Mouse (Mus musculus): ENCODE results near the gene Tbx6. TPM values are rescaled to one million over a fixed set of nuclear protein-coding genes. Genes with fewer than 3 reads are reported as not detected.
"Not testable (repeated sequence)": the region's sequence is repeated elsewhere in the genome, so short reads cannot be mapped to it uniquely, and the experiment has no call there.

Tbx6 gene
- polyA plus RNA-seq, 1 experiment: 2.8 TPM

DNA sequence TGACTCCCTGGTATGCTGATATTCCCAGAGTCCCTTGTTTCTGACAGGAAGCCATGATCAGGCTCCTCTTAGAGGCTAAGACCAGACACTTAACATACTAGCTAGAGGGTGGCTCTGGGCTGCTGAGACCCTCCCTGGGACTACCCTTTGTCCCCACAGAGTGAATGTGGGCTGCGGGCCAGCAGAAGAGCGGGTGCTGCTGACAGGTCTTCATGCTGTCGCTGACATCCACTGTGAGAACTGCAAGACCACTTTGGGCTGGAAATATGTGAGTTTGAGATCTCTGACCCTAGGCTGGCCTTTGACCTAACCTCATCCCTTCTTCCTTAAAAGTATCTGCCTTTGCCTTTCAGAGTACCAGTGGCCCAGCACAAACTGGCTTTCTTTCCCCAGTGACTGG is 3.1 kb upstream of the Tbx6 start:
- H3K27ac ChIP-seq (ENCODE audit: insufficient read depth, low read depth, low read length): no peak overlapping the region
- no peak for TF ChIP-seq POLR2A (IDR thresholded peaks at IDR 0.05; ENCODE audit: borderline replicate concordance, low read depth, low read length)
- TF ChIP-seq CTCF (IDR thresholded peaks at IDR 0.05; ENCODE audit: low read depth, low read length): no peak
- 0 out of 2 replicates have a peak overlapping the region, but pooled peaks have one; percentile 62 for H3K4me3 ChIP-seq (ENCODE audit: insufficient read depth, low read length)
- peaks cover 41% of the 10 kb centered on the region for H3K4me1 ChIP-seq (ENCODE audit: control insufficient read depth, insufficient read depth, low read length)

DNA sequence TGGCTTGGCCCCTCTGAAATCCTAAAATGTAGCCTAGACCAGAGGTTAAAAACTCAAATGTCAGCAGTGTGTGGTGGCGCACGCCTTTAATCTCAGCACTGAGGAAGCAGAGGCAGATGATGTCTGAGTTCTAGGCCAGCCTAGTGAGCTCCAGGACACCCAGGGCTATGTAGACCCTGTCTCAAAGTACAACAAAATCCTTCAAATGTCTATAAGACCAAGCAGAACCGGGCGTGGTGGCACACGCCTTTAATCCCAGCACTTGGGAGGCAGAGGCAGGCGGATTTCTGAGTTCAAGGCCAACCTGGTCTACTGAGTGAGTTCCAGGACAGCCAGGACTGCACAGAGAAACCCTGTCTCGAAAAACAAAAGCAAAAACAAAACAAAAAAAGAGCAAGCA is 2.2 kb upstream of the Tbx6 start:
- H3K4me1 ChIP-seq (ENCODE audit: control insufficient read depth, insufficient read depth, low read length): peaks cover 32% of the 10 kb centered on the region
- H3K27ac ChIP-seq (ENCODE audit: insufficient read depth, low read depth, low read length); H3K4me3 ChIP-seq (ENCODE audit: insufficient read depth, low read length): not testable (repeated sequence)

DNA sequence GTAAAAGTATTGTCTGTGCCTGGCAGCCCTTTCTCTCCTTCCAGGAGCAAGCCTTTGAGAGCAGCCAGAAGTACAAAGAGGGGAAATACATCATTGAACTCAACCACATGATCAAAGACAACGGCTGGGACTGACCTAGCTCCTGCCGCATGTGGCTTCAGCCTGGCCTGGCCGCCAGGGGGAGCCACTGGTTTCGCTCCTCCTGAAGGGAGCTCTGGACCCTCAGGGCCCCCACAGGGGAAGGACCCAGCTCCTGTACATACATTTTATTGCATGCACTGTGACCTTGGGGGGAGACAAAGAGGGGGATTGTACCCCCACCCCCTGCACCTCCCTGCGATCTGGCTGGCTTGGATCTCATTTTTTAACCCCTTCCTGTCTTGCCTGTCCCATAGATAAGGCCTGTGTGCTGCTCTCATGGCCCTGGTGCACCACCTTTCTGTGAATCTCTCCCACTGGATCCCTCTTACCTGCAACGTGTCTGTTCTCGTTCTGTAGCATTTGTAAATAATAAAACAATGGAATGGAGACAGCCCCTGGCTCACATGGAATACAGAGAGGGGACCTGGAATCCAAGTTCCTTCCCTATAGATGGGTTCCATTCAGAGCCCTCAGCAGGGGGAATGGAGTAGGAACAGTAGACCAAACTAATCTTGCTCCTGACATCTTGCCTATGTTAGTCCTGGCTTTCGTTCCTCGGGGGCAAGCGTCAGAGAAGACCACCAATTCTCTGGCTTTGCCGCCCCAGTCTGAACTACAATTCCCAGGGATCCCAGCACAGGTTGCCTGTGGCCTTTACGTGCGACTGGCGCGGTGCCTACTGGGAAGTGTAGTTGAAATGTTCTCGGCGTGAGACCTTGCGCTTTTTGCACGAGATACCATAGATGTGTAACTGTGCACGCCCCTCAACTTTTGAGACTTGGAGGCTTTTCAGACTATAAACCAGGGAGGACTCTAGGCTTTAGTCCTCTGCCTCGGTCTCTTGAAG is 1.0 kb upstream of the Tbx6 start:
- peak; percentile 99 for TF ChIP-seq CTCF (IDR thresholded peaks at IDR 0.05; ENCODE audit: low read depth, low read length)
- no peak for TF ChIP-seq POLR2A (IDR thresholded peaks at IDR 0.05; ENCODE audit: borderline replicate concordance, low read depth, low read length)
- H3K4me1 ChIP-seq (ENCODE audit: control insufficient read depth, insufficient read depth, low read length): peaks cover 25% of the 10 kb centered on the region
- H3K27ac ChIP-seq (ENCODE audit: insufficient read depth, low read depth, low read length): peak overlapping the region; percentile 12
- H3K4me3 ChIP-seq (ENCODE audit: insufficient read depth, low read length): peak overlapping the region; percentile 54

DNA sequence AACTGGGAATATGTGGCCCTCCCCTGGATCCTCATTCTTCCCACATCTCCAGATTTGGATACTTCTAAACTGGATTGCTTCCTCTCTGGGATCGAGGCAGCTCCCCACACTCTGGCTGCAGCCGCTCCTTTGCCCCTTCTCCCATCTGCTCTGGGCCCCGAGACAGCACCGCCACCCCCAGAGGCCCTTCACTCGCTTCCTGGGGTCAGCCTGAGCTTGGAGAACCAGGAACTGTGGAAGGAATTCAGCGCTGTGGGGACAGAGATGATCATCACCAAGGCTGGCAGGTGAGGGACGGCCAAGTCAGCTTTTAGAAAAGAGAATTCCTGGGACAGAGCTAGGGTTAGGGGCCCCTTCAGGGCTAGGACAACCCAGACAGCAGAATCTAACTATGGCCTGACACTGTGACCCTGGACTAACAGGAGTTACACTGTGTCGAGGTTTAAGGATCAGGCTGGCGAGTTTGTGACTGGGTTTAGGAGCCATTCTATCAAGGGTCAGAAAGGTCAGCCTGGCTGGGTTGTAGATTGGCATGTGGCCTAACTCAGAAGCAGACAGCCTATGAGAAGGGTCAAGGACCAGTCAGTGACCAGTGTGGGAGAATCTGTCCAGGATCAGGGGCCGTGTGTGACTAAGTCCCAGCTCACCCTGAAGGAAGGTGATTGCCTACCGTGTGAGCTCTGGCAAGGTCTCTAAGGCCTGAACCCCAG is 533 bp downstream of the Tbx6 start:
- Histone ChIP-seq H3K27ac (ENCODE audit: insufficient read depth, low read depth, low read length) (no peak overlapping the region), H3K4me1 (ENCODE audit: control insufficient read depth, insufficient read depth, low read length) (peaks cover 13% of the 10 kb centered on the region), H3K4me3 (ENCODE audit: insufficient read depth, low read length) (no peak overlapping the region)
- TF ChIP-seq CTCF (IDR thresholded peaks at IDR 0.05; ENCODE audit: low read depth, low read length) (no peak), POLR2A (IDR thresholded peaks at IDR 0.05; ENCODE audit: borderline replicate concordance, low read depth, low read length) (no peak)

DNA sequence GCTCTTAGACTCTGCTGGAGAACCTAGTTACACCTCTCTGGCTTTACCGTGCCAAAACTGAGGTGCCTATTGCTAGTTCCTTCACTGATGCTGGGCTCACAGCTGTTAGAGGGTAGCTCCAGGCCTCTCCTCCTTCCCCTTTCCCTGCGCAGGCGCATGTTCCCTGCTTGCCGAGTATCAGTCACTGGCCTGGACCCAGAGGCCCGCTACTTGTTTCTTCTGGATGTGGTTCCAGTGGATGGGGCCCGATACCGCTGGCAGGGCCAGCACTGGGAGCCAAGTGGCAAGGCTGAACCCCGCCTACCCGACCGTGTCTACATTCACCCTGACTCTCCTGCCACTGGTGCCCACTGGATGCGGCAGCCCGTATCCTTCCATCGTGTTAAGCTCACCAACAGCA is 1.4 kb downstream of the Tbx6 start:
- peaks cover 13% of the 10 kb centered on the region for H3K4me1 ChIP-seq (ENCODE audit: control insufficient read depth, insufficient read depth, low read length)
- no peak overlapping the region for H3K27ac ChIP-seq (ENCODE audit: insufficient read depth, low read depth, low read length)
- TF ChIP-seq POLR2A (IDR thresholded peaks at IDR 0.05; ENCODE audit: borderline replicate concordance, low read depth, low read length) (no peak), CTCF (IDR thresholded peaks at IDR 0.05; ENCODE audit: low read depth, low read length) (no peak)
- no peak overlapping the region for H3K4me3 ChIP-seq (ENCODE audit: insufficient read depth, low read length)

DNA sequence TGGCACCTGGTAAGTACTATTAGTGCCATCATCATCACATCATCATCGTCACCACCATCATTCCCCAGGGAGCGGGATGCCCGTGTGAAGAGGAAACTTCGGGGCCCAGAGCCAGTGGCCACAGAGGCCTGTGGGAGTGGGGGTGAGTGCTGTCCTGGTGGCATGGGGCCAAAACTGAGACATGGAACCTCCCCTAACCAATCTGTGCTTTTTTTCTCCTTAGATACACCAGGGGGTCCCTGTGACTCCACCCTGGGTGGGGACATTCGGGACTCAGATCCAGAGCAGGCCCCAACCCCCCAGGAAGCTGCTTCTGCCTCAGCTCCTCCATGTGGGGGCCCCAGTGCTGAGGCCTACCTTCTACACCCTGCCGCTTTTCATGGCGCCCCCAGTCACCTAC is 3.2 kb downstream of the Tbx6 start:
- H3K4me3 ChIP-seq (ENCODE audit: insufficient read depth, low read length): no peak overlapping the region
- H3K4me1 ChIP-seq (ENCODE audit: control insufficient read depth, insufficient read depth, low read length): peaks cover 8% of the 10 kb centered on the region
- no peak overlapping the region for H3K27ac ChIP-seq (ENCODE audit: insufficient read depth, low read depth, low read length)
- TF ChIP-seq CTCF (IDR thresholded peaks at IDR 0.05; ENCODE audit: low read depth, low read length) (no peak), POLR2A (IDR thresholded peaks at IDR 0.05; ENCODE audit: borderline replicate concordance, low read depth, low read length) (no peak)

DNA sequence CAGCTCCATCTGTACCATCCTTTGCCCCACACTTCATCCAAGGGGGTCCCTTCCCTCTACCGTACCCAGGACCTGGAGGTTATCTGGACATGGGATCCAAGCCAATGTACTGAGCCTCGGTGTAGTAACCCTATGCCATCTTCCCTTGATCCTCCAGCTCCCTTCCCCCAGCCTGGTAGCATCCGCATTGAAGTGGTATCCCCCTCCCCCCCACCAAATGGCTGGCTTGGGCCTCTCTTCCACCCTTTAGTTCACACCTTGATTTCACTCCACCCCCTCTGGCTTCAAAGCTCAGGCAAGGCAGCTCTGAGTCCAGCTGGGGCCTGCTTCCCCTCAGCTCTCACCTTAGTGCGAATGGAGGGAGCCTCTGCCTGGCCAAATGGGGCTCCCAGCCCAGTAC is 3.8 kb downstream of the Tbx6 start:
- Histone ChIP-seq H3K4me3 (ENCODE audit: insufficient read depth, low read length) (no peak overlapping the region), H3K4me1 (ENCODE audit: control insufficient read depth, insufficient read depth, low read length) (peaks cover 5% of the 10 kb centered on the region)

DNA sequence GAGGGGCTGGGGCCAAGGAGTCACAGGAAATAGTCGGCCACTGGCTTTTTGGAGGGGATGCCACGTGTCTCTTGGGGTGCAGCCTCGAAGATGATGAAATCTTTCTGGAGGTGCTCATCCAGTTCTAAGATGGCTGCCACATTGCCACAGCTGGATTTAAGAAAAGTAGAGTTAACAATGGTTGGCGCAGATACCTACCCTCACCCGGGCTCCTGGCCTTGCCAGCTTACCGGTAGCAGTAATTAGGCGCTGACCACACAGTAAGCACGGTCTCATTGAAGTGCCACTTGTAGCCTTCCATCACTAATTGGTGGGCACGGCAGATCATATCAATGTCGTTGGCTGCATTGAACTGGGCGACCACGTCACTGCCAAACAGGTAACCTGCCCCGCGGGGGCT is 4.9 kb downstream of the Tbx6 start:
- no peak overlapping the region for H3K4me3 ChIP-seq (ENCODE audit: insufficient read depth, low read length)
- no peak for TF ChIP-seq POLR2A (IDR thresholded peaks at IDR 0.05; ENCODE audit: borderline replicate concordance, low read depth, low read length)
- no peak for TF ChIP-seq CTCF (IDR thresholded peaks at IDR 0.05; ENCODE audit: low read depth, low read length)
- H3K4me1 ChIP-seq (ENCODE audit: control insufficient read depth, insufficient read depth, low read length): 0 out of 2 replicates have a peak, but pooled peaks cover 2% of the 10 kb centered on the region
- no peak overlapping the region for H3K27ac ChIP-seq (ENCODE audit: insufficient read depth, low read depth, low read length)

More for the DNA sequence above, 3.8 kb downstream of the Tbx6 start:
- no peak overlapping the region for H3K27ac ChIP-seq (ENCODE audit: insufficient read depth, low read depth, low read length)
- TF ChIP-seq CTCF (IDR thresholded peaks at IDR 0.05; ENCODE audit: low read depth, low read length) (no peak), POLR2A (IDR thresholded peaks at IDR 0.05; ENCODE audit: borderline replicate concordance, low read depth, low read length) (no peak)

DNA sequence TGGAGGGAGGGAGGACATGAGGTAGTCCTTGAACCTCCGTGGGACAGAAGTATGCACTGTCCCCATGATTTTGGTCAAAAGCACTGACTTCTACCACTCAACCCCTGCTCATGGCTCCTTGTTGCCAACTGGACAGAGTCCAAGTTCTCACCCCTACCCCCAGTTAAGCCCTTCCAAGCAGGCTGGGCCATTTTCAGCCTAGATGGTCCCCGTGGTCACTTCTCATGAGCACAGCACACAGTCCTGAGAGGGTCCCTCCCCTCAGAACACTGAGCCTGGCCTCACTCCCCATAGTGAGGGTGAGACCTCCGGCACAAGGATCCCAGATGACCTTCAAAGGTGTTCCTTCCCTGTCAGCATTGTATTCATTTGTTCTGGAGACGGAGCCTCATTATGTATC is 7.9 kb downstream of the Tbx6 start:
- TF ChIP-seq CTCF (IDR thresholded peaks at IDR 0.05; ENCODE audit: low read depth, low read length): no peak
- TF ChIP-seq POLR2A (IDR thresholded peaks at IDR 0.05; ENCODE audit: borderline replicate concordance, low read depth, low read length): no peak
- Histone ChIP-seq H3K27ac (ENCODE audit: insufficient read depth, low read depth, low read length) (no peak overlapping the region), H3K4me1 (ENCODE audit: control insufficient read depth, insufficient read depth, low read length) (peaks cover 4% of the 10 kb centered on the region), H3K4me3 (ENCODE audit: insufficient read depth, low read length) (no peak overlapping the region)

Data from bone marrow macrophage, adult 2 months (primary cell).